Mouse (Mus musculus) spleen, embryonic (tissue): Measurements from ENCODE around the gene Znhit6.

Experiments
- CTCF ChIA-PET: fragments of 350-600 bp; sonication (Branson Sonifier 250); formaldehyde crosslinking; loops from one replicate; lab custom pipeline; 2022; lab: Charles Lee

Gene Znhit6

DNA sequence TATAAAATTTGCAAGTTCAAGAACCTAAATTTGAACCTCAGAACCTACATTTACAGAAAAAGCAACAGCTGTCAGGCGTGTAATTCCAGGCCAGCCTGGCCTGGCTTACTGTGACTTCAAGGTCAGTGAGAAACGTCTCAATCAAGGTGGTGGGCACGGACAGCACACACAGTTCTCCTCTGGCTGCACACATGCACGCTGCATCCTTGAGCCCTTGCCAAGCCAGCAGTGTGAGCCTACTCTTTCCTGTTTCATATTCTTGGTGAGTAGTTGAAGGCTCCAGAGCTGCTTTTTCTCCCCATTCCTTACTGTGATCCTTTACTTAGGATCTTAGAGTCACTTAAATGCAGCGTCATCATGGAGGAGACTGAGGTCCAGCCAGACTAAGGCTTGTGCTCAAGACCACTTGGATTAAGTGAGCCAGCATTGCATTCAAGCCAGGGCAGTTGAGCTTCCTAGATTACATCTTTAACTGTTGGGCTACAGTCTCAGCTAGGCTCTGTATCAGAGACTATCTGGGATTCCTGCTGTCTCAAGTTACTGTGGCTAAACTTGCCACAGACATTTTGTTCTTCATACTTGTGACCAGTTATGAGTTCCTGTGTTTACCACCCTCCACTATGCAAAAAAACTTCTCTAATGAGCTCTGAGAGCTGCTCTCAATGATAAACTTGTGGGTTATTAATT, 29.6 kb downstream of the Znhit6 start:
- CTCF ChIA-PET, result no interaction called here

DNA sequence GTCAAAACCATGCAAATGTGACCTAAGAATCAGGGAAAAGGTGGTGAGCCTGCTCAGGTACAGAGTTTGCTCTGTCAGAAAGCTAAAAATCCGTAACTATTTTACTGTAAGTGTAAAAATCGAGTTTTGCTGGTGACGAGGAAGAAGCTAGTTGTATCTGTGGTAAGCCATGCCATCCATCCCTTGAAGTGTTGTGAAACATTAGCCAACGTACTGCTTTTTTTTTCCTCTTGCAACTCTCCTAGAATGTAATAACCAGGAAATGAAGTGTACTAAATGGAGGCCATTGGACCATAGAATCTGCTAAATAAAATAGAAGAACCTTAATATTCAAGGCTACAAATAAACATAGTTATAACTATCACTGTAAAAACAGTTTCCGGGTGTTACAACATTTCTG, 32.3 kb downstream of the Znhit6 start:
- CTCF ChIA-PET, result no interaction called here

DNA sequence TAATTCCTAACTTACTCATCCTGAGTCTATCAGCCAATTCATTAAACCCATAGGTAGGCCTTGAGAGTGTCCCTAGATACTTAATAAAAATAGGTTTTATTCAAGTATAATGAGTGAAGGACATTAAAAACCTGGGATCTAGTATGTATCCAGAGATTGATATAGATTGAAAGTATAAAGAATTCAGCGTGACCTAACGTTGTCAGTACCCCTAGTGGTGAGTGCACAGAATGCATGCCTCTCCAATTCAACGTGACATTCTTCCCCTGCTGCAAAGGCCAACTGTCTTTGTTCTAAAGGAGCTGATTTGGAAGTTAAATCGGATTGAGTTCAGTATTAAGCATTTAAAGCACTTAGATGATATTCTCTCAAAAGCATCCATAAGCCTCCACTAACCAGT, 36.7 kb downstream of the Znhit6 start:
- CTCF ChIA-PET, result interaction anchor here (0.6 kb wide), 1 partner anchor 423 kb away, joined by 6 read pairs; no protein-coding TSS in a partner anchor

DNA sequence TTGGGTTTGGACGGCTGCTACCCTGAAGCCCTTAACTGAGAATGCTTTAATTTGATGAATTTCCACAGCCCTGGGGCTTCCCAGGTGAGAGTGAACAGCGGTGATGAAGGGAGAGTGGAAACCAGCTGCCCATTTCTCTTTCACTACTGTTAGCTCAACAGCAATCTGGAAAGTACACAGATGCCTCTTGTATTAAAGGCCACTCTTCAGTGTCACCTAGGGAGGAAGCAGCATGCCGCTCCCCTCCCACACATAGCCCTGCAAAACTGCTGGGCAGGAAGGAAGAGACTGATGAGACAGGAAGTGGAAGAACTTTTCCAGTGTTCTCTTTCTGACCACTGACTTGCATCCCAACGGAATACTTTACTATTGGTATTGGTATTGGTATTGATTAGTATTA, 37.2 kb downstream of the Znhit6 start:
- CTCF ChIA-PET, result no interaction called here

DNA sequence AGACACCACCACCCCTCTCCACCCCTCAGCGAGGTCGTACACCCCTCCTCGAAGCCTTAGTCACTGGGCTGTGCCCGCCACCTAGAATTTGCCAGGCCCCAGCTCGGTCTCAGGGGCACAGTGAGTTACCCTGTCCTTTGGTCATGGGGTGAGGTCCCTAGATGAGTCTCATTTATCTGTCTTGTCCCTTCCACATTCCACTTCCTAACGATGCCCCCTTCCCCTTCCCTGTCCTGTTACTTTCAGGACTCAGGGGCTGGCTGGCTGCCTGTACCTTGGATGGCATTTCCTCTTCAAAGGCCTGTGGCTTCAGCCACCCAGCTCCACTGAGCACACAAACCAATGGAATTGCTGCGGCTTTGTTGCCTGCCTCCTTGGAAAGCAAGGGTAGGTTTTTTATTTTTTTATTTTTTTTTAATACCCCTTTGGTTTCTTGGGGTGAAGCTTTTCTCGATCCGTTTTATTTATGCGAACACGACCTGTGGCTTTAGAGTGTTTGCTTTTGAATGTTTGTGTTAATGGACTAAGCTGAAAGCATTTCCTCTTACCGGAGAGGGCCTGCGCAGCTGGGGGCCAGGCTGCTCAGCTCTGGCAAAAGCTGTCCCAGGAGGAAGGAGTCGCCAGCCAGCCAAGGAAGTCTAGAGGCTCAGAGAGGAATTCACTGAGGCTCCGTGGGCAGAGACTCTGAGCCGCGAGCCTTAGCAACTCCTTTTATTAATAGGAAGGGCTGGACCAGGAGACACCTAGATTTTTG, 38.5 kb downstream of the Znhit6 start:
- CTCF ChIA-PET, result no interaction called here

DNA sequence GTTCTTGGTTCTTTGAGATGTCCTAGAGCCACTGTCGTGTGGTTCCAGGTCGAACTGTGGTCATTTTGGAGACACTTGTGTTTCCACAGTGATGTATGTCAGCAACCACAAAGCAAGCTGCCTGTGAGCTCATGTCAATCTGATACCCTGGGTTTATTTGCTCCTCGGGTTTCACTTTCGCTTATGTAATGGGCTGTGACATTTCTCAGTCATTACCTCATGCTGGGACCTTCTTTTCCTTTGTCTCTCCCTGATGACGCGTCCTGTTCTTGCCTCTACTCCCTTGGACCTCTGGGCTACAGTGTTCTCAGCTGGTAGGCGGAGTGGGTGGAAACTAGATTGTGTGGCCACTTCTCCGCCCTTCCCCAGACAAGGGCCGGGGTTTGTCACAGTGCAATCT, 42.3 kb downstream of the Znhit6 start:
- CTCF ChIA-PET, result no interaction called here

DNA sequence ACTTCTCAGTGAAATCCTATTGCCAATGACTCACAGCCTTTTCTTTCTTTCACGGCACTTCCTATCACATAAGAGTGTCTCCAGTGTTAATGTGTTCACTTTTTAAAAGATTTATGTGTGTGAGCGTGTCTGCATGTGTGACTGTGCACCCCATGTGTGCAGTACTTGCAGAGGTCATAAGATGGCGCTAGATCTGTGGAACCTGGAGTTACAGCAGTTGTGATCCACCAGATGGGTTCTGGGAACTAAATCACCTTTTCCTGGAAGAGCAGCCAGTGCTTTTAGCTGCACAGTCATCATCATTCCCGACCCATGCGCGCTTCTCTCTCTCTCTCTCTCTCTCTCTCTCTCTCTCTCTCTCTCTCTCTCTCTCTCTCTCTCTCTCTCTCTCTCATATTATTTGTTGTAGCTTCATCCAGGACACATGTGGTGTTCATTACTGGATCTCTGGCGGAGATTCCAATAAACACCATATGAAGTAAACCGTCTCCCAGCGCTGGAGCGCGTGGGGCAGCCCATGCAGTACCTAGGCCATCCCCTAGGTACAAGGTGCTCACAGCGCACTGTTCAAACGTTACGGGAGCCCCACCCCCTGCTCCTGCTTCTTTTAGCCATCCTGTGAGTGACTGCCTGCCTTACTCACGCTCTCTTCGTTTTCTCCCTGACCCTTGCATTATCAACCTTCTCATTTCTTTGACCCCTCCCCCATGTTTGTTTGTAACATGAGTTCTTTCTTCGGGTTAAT, 43.8 kb downstream of the Znhit6 start:
- CTCF ChIA-PET, result no interaction called here

DNA sequence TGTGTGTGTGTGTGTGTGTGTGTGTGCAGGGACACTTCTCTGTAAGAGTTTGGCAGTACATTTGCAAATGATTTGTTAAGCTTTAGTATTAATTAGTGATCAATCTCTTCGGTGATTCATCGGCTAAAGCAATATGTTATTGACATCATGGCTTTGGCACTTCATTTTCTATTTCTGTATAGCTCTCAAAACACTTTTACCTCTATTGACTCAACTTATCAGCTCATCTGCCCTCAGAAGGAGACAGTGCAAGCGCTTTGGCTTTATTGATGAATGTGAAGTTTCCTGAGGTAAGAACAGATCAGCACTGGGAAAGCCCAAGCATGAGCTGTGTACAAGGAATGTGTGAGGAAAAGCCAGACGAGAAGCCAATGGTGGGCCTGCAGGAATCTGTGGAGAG, 45.2 kb downstream of the Znhit6 start:
- CTCF ChIA-PET, result no interaction called here

DNA sequence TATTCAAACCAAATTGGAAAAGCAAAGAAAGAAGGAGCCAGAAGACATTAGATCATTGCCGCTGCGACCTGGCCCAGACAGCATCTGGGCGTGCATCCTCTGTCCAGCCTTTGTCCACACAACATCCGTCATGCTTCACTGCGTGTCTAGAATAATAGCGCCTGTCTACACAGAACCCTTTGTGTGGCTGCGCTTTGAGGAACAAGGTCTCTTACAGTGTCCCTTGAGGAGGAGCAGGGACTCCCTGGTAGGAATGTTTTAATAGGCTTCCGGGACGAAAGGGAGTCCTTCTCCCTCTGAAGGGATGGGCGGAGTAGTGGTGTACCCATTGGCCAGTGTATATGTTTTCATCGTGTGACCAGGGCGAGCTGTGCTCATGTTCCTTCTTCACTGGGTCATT, 47.0 kb downstream of the Znhit6 start:
- CTCF ChIA-PET, result no interaction called here

DNA sequence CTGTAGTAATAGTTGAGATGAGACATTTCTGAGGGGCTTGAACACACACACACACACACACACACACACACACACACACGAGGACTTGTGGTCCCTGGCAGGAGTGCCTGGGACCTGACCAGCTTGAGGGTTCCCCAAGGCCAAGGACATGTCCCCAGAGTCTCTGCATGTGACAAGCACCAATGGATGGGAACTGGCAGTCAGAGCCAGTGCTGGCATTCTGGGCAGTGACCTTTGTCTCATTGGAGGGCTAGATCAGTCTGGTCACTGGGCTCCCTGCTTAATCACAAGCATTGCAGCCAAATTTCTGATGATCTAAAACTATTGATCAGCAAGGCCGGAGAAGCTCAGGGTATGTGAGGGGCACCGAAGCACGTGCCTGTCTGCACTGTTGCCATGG, 48.8 kb downstream of the Znhit6 start:
- CTCF ChIA-PET, result no interaction called here

DNA sequence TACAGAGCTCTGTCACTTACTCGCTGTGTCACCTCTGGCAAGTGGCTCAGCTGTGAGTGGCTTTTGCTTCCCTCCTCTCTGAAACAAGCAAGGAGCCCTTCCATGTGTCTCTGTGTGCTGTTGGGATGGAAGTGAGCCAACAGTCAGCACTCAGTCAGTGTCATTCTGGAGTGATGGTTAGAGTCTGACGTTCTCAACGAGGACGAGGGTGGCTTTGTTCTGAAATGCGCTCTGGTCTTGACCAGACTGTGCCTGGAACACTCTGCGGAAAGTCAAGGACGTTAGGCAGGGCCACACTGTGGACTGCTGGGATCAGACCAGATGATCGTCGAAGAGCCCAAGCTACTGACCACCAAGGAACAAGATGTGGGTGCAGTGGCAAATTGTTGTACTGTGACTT, 49.5 kb downstream of the Znhit6 start:
- CTCF ChIA-PET, result no interaction called here

DNA sequence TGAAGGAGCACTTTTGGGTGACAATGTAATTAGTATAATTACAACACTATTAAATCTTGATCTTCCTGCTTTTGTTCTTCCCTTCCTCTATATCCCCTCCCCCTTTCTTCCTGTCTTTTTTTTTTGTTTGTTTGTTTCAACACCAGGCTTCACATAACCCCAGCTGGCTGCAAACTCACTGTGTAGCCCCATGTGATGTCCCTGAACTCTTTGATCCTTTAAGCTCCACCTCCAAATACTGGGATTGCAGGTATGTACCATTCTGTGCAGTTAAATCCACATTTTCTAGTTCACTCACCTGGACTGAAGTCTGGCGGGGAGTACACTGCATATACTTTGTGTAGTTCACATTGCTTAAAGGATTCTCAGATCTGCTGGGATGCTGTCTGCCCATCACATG, 50.1 kb downstream of the Znhit6 start:
- CTCF ChIA-PET, result no interaction called here

DNA sequence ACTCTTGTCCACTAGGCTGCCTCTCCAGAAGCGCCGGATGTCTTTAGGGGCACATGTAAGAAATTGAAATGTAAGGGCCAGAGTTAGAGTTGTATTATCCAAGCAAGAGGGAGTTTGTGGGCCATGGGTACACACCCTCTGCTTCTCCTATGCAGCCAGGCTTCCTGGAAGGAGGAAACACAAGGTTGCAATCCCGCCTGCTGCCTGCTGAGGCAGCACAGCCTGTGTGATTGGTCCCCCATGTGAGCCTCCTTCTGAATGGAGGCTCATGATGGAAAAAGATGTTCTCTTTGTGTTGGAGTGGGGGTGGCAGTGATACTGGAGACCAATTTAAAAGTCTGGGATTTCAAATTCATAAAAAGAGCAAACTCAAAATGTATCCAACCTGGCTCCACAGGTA, 51.8 kb downstream of the Znhit6 start:
- CTCF ChIA-PET, result no interaction called here

DNA sequence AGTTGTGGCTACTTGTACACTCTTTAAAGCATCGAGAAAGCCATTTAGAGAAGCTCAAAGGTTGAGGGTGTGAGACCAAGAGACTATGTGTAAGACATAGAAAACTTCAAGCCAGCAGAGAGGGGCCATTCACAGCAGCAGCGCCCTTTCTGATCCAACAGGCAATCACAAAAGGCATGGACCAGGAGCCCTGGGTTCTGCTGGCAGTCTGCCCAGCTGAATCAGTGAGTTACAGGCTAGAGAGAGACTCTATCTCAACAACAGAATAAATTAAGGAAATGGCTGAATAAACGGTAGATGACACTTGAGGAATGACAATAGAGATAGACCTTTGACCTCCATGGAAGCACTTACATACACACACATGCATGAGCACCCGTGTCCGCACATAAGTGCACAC, 52.6 kb downstream of the Znhit6 start:
- CTCF ChIA-PET, result no interaction called here

DNA sequence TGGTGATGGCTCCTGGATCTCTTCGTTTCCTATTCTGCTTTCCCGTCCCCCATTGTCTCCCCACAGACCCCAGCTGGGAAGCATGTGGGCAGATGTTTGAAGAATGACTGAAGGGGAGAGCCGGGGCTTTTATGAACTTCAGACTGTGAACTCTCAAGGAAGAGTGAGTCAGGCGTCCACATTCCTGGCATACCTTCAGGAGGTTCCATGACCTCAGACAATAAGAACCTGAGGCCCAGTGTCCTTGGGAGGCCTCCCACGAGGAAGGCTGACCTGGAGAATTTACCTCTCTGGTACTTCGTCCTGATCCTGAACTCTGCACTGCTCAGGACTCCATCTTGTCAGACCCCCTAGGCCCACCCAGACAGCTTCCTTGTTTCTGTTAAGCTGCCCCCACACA, 56.9 kb downstream of the Znhit6 start:
- CTCF ChIA-PET, result no interaction called here

DNA sequence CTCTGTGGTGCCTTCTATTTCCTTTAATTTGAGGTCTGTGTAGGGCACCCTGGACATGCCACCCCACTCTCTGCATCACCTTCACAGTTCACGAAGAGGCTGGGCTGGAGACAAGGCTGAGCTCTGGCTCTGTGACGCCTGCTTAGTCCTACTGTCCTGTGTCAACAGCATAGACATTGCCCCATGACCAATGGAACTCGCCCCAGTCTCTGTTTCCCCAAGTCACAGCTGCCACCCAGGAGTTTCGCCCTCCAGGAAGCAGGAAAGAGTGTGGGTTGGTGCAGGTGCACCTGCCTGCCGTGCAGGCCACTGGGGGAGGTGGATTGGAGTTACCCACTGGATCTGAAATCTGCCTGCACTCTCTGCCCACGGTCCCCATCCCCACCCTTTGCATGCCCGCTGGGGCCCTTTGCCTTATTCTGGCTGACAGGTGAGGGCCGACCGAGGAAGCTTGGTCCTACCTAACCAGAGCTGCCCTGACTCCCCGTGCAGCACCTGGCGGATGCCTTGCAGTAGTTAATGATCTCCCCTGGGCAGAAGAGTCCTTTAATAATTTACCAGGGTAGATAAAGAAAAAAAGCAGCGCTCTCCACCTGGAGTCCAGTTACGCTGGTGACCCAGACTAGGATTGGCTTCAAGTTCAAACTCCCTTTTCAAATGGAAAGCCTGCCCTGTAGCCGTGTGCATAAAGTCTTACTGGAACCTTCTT, 58.2 kb downstream of the Znhit6 start:
- CTCF ChIA-PET, result no interaction called here

DNA sequence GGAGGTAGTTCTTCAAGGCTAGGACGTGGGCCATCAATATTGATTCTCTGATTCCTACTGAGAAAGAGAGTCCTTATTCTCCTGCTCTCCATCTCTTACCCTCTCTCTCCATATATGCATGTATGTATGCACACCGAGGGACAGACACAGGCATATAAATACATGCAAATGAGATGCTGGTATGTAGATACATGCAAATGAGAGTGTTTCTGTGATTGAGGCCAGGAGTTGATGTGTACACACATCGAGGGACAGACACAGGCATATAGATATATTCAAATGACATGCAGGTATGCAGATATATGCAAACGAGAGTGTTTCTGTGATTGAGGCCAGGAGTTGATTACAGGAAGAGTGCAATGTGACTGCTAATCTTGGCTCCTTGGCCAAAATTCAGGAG, 64.2 kb downstream of the Znhit6 start:
- CTCF ChIA-PET, result no interaction called here

DNA sequence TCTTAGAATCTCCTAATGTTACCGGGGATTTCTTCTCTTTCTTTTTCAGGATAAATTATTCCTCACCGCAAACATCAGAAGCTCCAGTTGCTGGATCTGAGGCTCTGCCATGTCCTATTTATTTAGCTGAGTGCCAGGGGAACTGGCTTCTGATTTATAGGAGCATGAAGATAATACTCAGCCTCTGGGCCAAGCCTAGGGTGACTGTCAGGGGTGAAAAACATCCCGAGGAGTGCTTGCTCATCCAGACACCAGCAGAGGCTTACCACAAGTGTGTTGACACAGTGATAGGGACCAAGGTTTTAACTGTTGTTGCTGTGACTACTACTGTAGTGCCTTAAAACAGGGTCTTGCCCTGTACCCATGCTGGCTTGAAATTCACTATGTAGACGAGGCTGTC, 64.6 kb downstream of the Znhit6 start:
- CTCF ChIA-PET, result no interaction called here

DNA sequence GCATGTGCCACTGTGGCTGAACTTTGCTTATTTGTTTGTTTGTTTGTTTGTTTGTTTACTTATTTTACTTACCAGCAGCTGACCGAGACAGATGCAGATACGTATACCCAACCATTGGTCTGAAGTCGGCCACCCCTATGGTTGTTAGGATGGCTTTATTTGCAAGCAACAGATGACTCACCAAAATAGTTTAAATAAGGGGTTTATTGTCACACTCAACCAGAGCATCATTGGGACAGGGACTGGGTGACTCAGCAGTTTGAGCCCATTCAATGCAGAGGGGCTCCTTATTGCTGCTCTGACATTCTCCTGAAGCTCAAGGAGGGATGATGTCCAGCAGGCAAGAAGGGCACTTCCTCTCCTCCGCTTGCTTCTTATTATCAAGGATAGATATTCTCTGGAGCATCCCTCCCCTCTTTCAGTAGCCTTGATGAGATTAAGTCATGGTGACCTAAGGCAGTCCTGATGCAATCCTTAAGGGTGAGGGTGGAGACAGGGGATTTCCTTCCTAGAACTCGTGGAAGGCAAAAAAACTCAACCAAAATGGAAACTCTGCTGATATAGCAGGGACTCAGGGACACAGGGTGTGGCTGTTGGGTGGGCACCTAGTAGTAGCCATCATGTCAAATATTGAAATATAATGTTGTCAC, 65.2 kb downstream of the Znhit6 start:
- CTCF ChIA-PET, result no interaction called here

DNA sequence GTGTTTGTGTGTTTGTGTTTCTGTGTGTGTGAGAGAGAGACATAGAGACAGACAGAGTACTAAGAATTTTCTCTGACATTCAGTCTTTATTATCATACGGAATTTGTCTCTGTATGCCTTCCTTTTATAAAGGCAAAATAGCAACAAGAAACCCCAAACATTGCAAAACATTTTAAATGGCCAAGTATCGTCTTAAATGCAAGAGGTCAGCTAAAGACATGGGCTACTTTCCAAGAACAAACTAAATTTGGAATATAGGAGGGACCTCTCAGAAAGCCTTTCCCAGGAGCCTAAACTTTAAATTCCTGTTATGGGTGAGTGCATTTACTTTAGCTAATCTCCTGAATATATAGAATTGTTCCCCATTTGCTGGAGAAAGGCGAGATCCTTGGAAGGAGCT, 65.9 kb downstream of the Znhit6 start:
- CTCF ChIA-PET, result no interaction called here

DNA sequence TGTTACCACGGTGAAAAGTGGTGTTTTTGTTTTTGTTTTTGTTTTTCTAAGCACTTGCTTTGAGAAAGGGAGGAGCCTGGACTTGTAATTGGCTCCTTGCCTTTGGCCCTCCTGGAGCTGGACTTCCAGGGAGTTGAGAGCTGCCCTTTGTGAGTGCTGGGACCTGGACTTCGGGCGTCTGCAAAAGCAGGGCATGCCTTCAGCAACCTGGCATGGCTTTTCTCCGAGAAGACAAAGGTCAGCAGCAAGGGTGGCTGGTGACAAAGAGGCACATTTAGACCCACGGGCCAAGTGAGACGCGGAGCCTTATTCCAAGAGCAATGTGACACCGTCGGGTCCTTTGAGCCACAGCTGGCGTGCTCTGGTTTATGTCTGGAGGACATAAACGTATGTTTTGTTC, 66.9 kb downstream of the Znhit6 start:
- CTCF ChIA-PET, result interaction anchor here (0.7 kb wide), 1 partner anchor 450 kb away, joined by 3 read pairs; no protein-coding TSS in a partner anchor

DNA sequence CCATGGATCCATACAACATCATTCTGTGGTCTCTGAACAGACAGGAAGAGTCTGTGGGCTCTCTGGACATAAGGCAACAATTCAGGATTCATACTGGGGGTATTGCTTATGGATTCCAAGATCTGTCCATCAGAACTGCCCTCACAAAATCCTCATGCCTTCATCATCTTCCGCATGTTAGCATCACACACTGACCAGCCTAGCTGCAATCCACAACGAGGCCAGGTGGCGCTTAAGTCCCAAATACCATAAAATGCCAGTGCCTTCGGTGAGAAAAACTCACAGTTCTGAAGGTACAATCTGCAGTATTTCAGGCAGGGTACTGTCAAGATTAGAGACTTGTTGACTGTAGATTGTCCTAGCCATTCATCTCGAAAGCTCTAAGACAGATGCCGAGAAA, 69.5 kb downstream of the Znhit6 start:
- CTCF ChIA-PET, result no interaction called here
